Mouse (Mus musculus) hindbrain, postnatal 0 days (tissue): ENCODE measurements around the gene Wdfy2. TPM values are rescaled to one million over a fixed set of nuclear protein-coding genes. Genes with fewer than 3 reads are reported as not detected.
A peak's percentile ranks its signal among the peaks of the same experiment; 100 is the strongest.

ENCODE experiments used
- ATAC-seq: fragments of 200-750 bp; cut with Nextera tagmentation; 2 replicates; pipeline ENCODE4 v1.8.0; 2017; ENCODE audit warnings: mild to moderate bottlenecking, moderate TSS enrichment, moderate library complexity
- DNase-seq: peaks from one replicate; pipeline ENCODE4 v3.0.0-alpha.2; 2015; ENCODE audit warnings: low spot score
- H3K27ac ChIP-seq: fragments of 300-500 bp; sonication (generic); 2 replicates; pipeline ENCODE4 v1.5.1; 2014; ENCODE audit warnings: mild to moderate bottlenecking
- H3K27me3 ChIP-seq: fragments of 300-500 bp; sonication (generic); 2 replicates; pipeline ENCODE4 v1.6.1; 2014; ENCODE audit warnings: low read length, mixed read lengths; ENCODE audit not compliant: insufficient read depth
- H3K36me3 ChIP-seq: fragments of 300-500 bp; sonication (generic); 2 replicates; pipeline ENCODE4 v1.6.1; 2014; ENCODE audit warnings: low read length, mixed read lengths; ENCODE audit not compliant: insufficient read depth
- H3K4me1 ChIP-seq: fragments of 300-500 bp; sonication (generic); 2 replicates; pipeline ENCODE4 v1.6.1; 2014; ENCODE audit warnings: antibody characterized with exemption, low read length, mixed read lengths; ENCODE audit not compliant: insufficient read depth
- H3K4me2 ChIP-seq: fragments of 300-500 bp; sonication (generic); 2 replicates; pipeline ENCODE4 v1.6.1; 2014; ENCODE audit warnings: low read depth, mild to moderate bottlenecking, low read length, moderate library complexity, mixed read lengths
- H3K4me3 ChIP-seq: fragments of 300-500 bp; sonication (generic); 2 replicates; pipeline ENCODE4 v1.5.1; 2014; ENCODE audit warnings: low read length
- H3K9ac ChIP-seq: fragments of 300-500 bp; sonication (generic); replicated peaks from 2 replicates; pipeline ENCODE4 v1.6.1; 2014; ENCODE audit warnings: mild to moderate bottlenecking, low read length, moderate library complexity, mixed read lengths
- H3K9me3 ChIP-seq: fragments of 300-500 bp; sonication (generic); 2 replicates; pipeline ENCODE4 v1.6.1; 2016; ENCODE audit warnings: low read length, mixed read lengths
- CTCF ChIP-seq: IDR thresholded peaks from 2 replicates; pipeline ENCODE4 v1.5.1; 2016; ENCODE audit warnings: antibody characterized with exemption, control low read depth, low read depth
- WGBS: fragments of 180-500 bp; shearing (Covaris S2); extraction: QIAGEN DNeasy Blood & Tissue Kit; methylation state at CpG from one replicate; pipeline ENCODE4 v1.1.7; 2014; 5-methylcytosine and 5-hydroxymethylcytosine counted together
- polyA plus RNA-seq: library from polyadenylated mRNA; unstranded; fragments of >200 nt; fragmentation: Nextera tagmentation; extraction: Ambion mirVana; gene quantifications from 2 replicates; pipeline ENCODE4 v1.2.1, GENCODE M21; 2015
- total RNA-seq: library from RNA; depleted of rRNA; stranded (reverse); fragments of >200 nt; gene quantifications from 2 replicates; pipeline ENCODE4 v1.2.3, GENCODE M21; 2014

Wdfy2 gene
- total and polyA plus RNA-seq, 2 experiments from 2014 or later = 4.6 to 20.6 TPM

DNA sequence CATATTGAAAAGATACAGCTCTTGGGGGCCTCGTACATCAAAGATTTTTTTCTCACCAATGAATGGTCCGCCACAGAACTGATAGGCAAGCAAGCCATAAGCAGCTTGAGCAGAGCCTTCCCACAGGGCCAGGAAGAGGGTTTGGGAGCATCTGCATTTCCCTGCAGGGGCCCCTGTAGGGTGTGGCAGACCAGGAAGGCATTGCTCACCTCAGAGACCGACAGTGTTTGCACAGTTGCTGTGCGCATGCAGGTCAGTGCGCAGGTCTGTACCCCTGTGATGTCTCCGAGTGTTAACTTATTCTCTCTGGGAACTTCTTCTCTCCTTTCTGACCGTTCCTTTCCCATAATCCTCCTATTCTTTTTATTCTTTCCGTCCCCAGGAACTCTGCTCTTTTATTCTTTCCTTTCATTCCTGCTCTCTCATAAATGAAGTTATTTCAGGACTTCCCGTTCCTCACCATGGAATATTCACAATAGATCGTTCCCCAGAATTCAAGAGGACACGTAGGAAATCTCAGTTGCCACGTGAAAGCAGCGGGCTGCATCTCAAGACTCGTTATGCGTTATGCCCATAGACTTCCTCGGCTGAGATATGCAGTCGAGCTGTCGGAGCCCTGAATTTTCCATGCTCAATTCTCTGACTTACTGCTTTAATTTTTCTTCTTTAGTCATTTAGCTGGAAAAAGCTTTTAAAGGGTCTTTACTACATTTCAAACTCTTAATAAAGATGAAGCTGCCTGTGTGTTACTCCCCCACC lies 17.8 kb downstream of the Wdfy2 start:
- no peak for TF ChIP-seq CTCF

GRCm38 (mm10) chr14:62855863-62856262 lies 18.4 kb downstream of the Wdfy2 start:
- no peak overlapping the region for H3K4me3 ChIP-seq
- H3K4me1 ChIP-seq = peaks cover 11% of the 10 kb centered on the region; the same call in 1 of the 2 replicates
- DNase-seq (peak; percentile 34), ATAC-seq (no peak)
- WGBS = 54% methylated on average over 3 of the region's 3 CpGs
- no peaks in the 10 kb centered on the region for H3K27me3 ChIP-seq
- peak overlapping the region; percentile 25 for H3K4me2 ChIP-seq
- no peak overlapping the region for H3K27ac ChIP-seq
- H3K9me3 ChIP-seq = no peaks in the 10 kb centered on the region
- no peaks in the 10 kb centered on the region for H3K36me3 ChIP-seq
- H3K9ac ChIP-seq = no peak overlapping the region
- TF ChIP-seq CTCF = no peak; the same call in 1 of the 2 replicates

More for the DNA sequence above, 17.8 kb downstream of the Wdfy2 start:
- DNase-seq (peak; percentile 35), ATAC-seq (no peak)
- Histone ChIP-seq H3K36me3 (no peaks in the 10 kb centered on the region), H3K4me3 (no peak overlapping the region), H3K27me3 (no peaks in the 10 kb centered on the region), H3K27ac (no peak overlapping the region), H3K9ac (no peak overlapping the region), H3K4me2 (peak overlapping the region; percentile 25), H3K9me3 (no peaks in the 10 kb centered on the region), H3K4me1 (peaks cover 11% of the 10 kb centered on the region; the same call in 1 of the 2 replicates)
- WGBS = 50% methylated on average over 18 of the region's 18 CpGs

GRCm38 (mm10) chr14:62856490-62856889 lies 19.0 kb downstream of the Wdfy2 start:
- no peak for ATAC-seq
- H3K4me3 ChIP-seq = no peak overlapping the region
- H3K27me3 ChIP-seq = no peaks in the 10 kb centered on the region
- peaks cover 10% of the 10 kb centered on the region; the same call in 1 of the 2 replicates for H3K4me1 ChIP-seq
- no peak overlapping the region for H3K27ac ChIP-seq
- DNase-seq = no peak
- no peak for TF ChIP-seq CTCF
- H3K9me3 ChIP-seq = no peaks in the 10 kb centered on the region
- H3K9ac ChIP-seq = no peak overlapping the region
- H3K4me2 ChIP-seq = no peak overlapping the region
- H3K36me3 ChIP-seq = no peaks in the 10 kb centered on the region
- WGBS = 78% methylated on average over 5 of the region's 5 CpGs

- H3K4me2 ChIP-seq = no peak overlapping the region
Observed at GRCm38 (mm10) chr14:62857879-62858278, 20.4 kb downstream of the Wdfy2 start.

GRCm38 (mm10) chr14:62858311-62858710 lies 20.8 kb downstream of the Wdfy2 start:
- DNase-seq = no peak
- no peak overlapping the region for H3K4me2 ChIP-seq
- no peaks in the 10 kb centered on the region for H3K27me3 ChIP-seq
- H3K9me3 ChIP-seq = no peaks in the 10 kb centered on the region
- H3K27ac ChIP-seq = no peak overlapping the region
- ATAC-seq = no peak
- no peaks in the 10 kb centered on the region for H3K36me3 ChIP-seq
- TF ChIP-seq CTCF = no peak
- peaks cover 4% of the 10 kb centered on the region; the same call in 1 of the 2 replicates for H3K4me1 ChIP-seq
- no peak overlapping the region for H3K9ac ChIP-seq
- no peak overlapping the region for H3K4me3 ChIP-seq
- WGBS = 84% methylated on average over 3 of the region's 3 CpGs

More at GRCm38 (mm10) chr14:62857879-62858278, 20.4 kb downstream of the Wdfy2 start:
- no peak for ATAC-seq
- Histone ChIP-seq H3K4me3 (no peak overlapping the region), H3K9ac (no peak overlapping the region), H3K27ac (no peak overlapping the region), H3K27me3 (no peaks in the 10 kb centered on the region), H3K9me3 (no peaks in the 10 kb centered on the region), H3K36me3 (no peaks in the 10 kb centered on the region), H3K4me1 (peaks cover 4% of the 10 kb centered on the region; the same call in 1 of the 2 replicates)
- WGBS = 89% methylated on average over 4 of the region's 4 CpGs
- no peak for TF ChIP-seq CTCF
- no peak for DNase-seq

DNA sequence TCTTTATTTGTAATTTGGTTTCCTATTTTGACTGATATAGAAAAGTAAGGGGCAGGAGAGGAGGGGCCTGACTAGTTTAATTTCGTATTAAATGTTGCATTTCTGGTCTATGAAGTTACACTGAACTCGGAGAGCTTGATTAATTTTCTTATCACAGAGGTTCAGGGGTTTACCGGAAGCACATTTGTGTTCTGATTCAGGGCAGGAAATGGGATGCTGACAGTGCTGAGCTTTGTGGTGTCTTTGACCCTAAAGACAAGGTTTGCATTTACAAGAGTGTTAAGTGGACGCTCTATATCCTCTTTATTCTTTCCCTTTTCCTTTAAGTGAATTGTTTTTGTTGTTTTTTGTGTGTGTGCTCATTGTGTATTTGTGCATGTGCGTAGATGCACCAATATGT lies 25.1 kb downstream of the Wdfy2 start:
- Histone ChIP-seq H3K27me3 (no peaks in the 10 kb centered on the region), H3K9me3 (no peaks in the 10 kb centered on the region), H3K4me3 (no peak overlapping the region), H3K4me2 (no peak overlapping the region), H3K4me1 (no peaks in the 10 kb centered on the region), H3K27ac (no peak overlapping the region), H3K36me3 (no peaks in the 10 kb centered on the region), H3K9ac (no peak overlapping the region)
- DNase-seq (no peak), ATAC-seq (no peak)
- 85% methylated on average over 5 of the region's 5 CpGs for WGBS
- no peak for TF ChIP-seq CTCF

- DNase-seq = no peak
- H3K27me3 ChIP-seq = no peaks in the 10 kb centered on the region
- no peak overlapping the region for H3K9ac ChIP-seq
- no peak for TF ChIP-seq CTCF
- no peaks in the 10 kb centered on the region for H3K36me3 ChIP-seq
- no peaks in the 10 kb centered on the region for H3K4me1 ChIP-seq
- ATAC-seq = no peak
- no peak overlapping the region for H3K27ac ChIP-seq
- H3K4me3 ChIP-seq = no peak overlapping the region
- H3K9me3 ChIP-seq = no peaks in the 10 kb centered on the region
- H3K4me2 ChIP-seq = no peak overlapping the region
- 44% methylated on average over 1 of the region's 1 CpGs for WGBS
Observed at GRCm38 (mm10) chr14:62864254-62864653, 26.8 kb downstream of the Wdfy2 start.
